Mouse (Mus musculus) liver, adult 2 months (tissue): ENCODE measurements around the gene Luzp1. TPM values are rescaled to one million over a fixed set of nuclear protein-coding genes. Genes with fewer than 3 reads are reported as not detected.

Experiments
- DNase-seq: peaks from one replicate; pipeline ENCODE4 v3.0.0-alpha.2; 2011; ENCODE audit warnings: low read depth, low spot score; ENCODE audit errors: extremely low read depth
- H3K27ac ChIP-seq: fragments of 200-500 bp; replicated peaks from 2 replicates; pipeline ENCODE4 v1.5.1; 2012; ENCODE audit warnings: low read depth, mild to moderate bottlenecking, control low read depth, inconsistent platforms, low read length; ENCODE audit not compliant: insufficient read depth
- H3K27me3 ChIP-seq: fragments of 200-500 bp; 2 replicates; pipeline ENCODE4 v1.6.1; 2012; ENCODE audit warnings: mild to moderate bottlenecking, moderate library complexity, low read length, inconsistent platforms; ENCODE audit not compliant: control insufficient read depth, insufficient read depth
- H3K36me3 ChIP-seq: fragments of 200-500 bp; 2 replicates; pipeline ENCODE4 v1.6.1; 2012; ENCODE audit warnings: low read length, inconsistent platforms; ENCODE audit not compliant: control insufficient read depth, insufficient read depth
- H3K4me1 ChIP-seq: fragments of 200-500 bp; 2 replicates; pipeline ENCODE4 v1.6.1; 2011; ENCODE audit warnings: low read length; ENCODE audit not compliant: control insufficient read depth, insufficient read depth
- H3K4me3 ChIP-seq: fragments of 200-500 bp; 2 replicates; pipeline ENCODE4 v1.5.1; 2011; ENCODE audit warnings: low read depth, mild to moderate bottlenecking, control low read depth, low read length, moderate library complexity; ENCODE audit not compliant: insufficient read depth
- H3K79me2 ChIP-seq: fragments of 200-500 bp; 2 replicates; pipeline ENCODE4 v1.6.1; 2012; ENCODE audit warnings: inconsistent platforms, mild to moderate bottlenecking, low read length, moderate library complexity; ENCODE audit not compliant: control insufficient read depth, insufficient read depth
- H3K9ac ChIP-seq: fragments of 200-500 bp; 2 replicates; pipeline ENCODE4 v1.6.1; 2012; ENCODE audit warnings: low read depth, mild to moderate bottlenecking, control low read depth, inconsistent platforms, low read length
- CTCF ChIP-seq: fragments of 200-500 bp; IDR thresholded peaks from 2 replicates; pipeline ENCODE4 v1.5.1; 2011; ENCODE audit warnings: low read depth, low read length, control low read depth
- POLR2A ChIP-seq: fragments of 200-500 bp; IDR thresholded peaks from 2 replicates; pipeline ENCODE4 v1.6.1; 2011; ENCODE audit warnings: low read length, control low read depth; ENCODE audit not compliant: insufficient read depth; ENCODE audit errors: extremely low read depth
- WGBS: fragments of 180-500 bp; shearing (Covaris S2); methylation state at CpG from one replicate; pipeline ENCODE4 v1.1.7; 2018; 5-methylcytosine and 5-hydroxymethylcytosine counted together
- polyA plus RNA-seq: library from polyadenylated mRNA; depleted of rRNA; stranded (reverse); fragments of >200 nt; gene quantifications from 2 replicates; pipeline ENCODE4 v1.2.3, GENCODE M21; 2012
- total RNA-seq: library from RNA; depleted of rRNA; stranded (reverse); fragments of >200 nt; gene quantifications from 2 replicates; pipeline ENCODE4 v1.2.3, GENCODE M21; 2014

Luzp1 gene
- total and polyA plus RNA-seq, 2 experiments: 3.3 to 6.8 TPM

GRCm38 (mm10) chr4:136581885-136582284 is 112.3 kb downstream of the Luzp1 start:
- 89% methylated on average over 3 of the region's 3 CpGs for WGBS
- no peak for DNase-seq
- no peak overlapping the region for H3K4me3 ChIP-seq
- TF ChIP-seq CTCF (no peak), POLR2A (no peak)
- H3K79me2 ChIP-seq: peaks cover 18% of the 10 kb centered on the region; the same call in 1 of the 2 replicates
- 0 out of 2 replicates have a peak, but pooled peaks cover 2% of the 10 kb centered on the region for H3K4me1 ChIP-seq
- H3K27ac ChIP-seq: no peak overlapping the region
- H3K9ac ChIP-seq: no peak overlapping the region
- H3K27me3 ChIP-seq: no peaks in the 10 kb centered on the region
- no peaks in the 10 kb centered on the region for H3K36me3 ChIP-seq

GRCm38 (mm10) chr4:136587221-136587827 is 117.8 kb downstream of the Luzp1 start:
- Histone ChIP-seq H3K9ac (no peak overlapping the region), H3K4me1 (0 out of 2 replicates have a peak, but pooled peaks cover 2% of the 10 kb centered on the region), H3K4me3 (no peak overlapping the region), H3K27me3 (no peaks in the 10 kb centered on the region), H3K27ac (no peak overlapping the region), H3K36me3 (0 out of 2 replicates have a peak, but pooled peaks cover 6% of the 10 kb centered on the region), H3K79me2 (peaks cover 31% of the 10 kb centered on the region)
- no peak for DNase-seq
- TF ChIP-seq CTCF (no peak), POLR2A (no peak)
- 90% methylated on average over 4 of the region's 4 CpGs for WGBS

- H3K79me2 ChIP-seq: peaks cover 31% of the 10 kb centered on the region
- no peak for DNase-seq
- 83% methylated on average over 4 of the region's 4 CpGs for WGBS
- H3K9ac ChIP-seq: no peak overlapping the region
- no peaks in the 10 kb centered on the region for H3K27me3 ChIP-seq
- TF ChIP-seq CTCF: no peak
- no peak for TF ChIP-seq POLR2A
- H3K36me3 ChIP-seq: 0 out of 2 replicates have a peak, but pooled peaks cover 6% of the 10 kb centered on the region
- H3K4me3 ChIP-seq: no peak overlapping the region
- H3K4me1 ChIP-seq: 0 out of 2 replicates have a peak, but pooled peaks cover 2% of the 10 kb centered on the region
- no peak overlapping the region for H3K27ac ChIP-seq
These were observed 118.4 kb downstream of the Luzp1 start for GRCm38 (mm10) chr4:136588003-136588402.

- Histone ChIP-seq H3K27me3 (no peaks in the 10 kb centered on the region), H3K36me3 (0 out of 2 replicates have a peak, but pooled peaks cover 6% of the 10 kb centered on the region), H3K27ac (no peak overlapping the region), H3K4me1 (peaks cover 1% of the 10 kb centered on the region; the same call in 1 of the 2 replicates), H3K9ac (no peak overlapping the region), H3K79me2 (peaks cover 19% of the 10 kb centered on the region), H3K4me3 (no peak overlapping the region)
- WGBS: 31% methylated on average over 4 of the region's 4 CpGs
- no peak for TF ChIP-seq POLR2A
- no peak for TF ChIP-seq CTCF
- peak; percentile 61 for DNase-seq
These were observed 122.5 kb downstream of the Luzp1 start for GRCm38 (mm10) chr4:136592111-136592510.

GRCm38 (mm10) chr4:136594006-136594405 is 124.4 kb downstream of the Luzp1 start:
- Histone ChIP-seq H3K4me1 (peaks cover 1% of the 10 kb centered on the region; the same call in 1 of the 2 replicates), H3K36me3 (0 out of 2 replicates have a peak, but pooled peaks cover 6% of the 10 kb centered on the region), H3K27ac (no peak overlapping the region), H3K79me2 (peaks cover 18% of the 10 kb centered on the region; the same call in 1 of the 2 replicates), H3K4me3 (no peak overlapping the region), H3K27me3 (no peaks in the 10 kb centered on the region), H3K9ac (no peak overlapping the region)
- TF ChIP-seq CTCF: no peak
- TF ChIP-seq POLR2A: no peak
- no peak for DNase-seq
- 92% methylated on average over 2 of the region's 2 CpGs for WGBS

- DNase-seq: no peak
These were observed 125.7 kb downstream of the Luzp1 start for GRCm38 (mm10) chr4:136595221-136595620.

More at GRCm38 (mm10) chr4:136595221-136595620, 125.7 kb downstream of the Luzp1 start:
- H3K4me1 ChIP-seq: peaks cover 1% of the 10 kb centered on the region; the same call in 1 of the 2 replicates
- 77% methylated on average over 6 of the region's 6 CpGs for WGBS
- H3K27ac ChIP-seq: no peak overlapping the region
- peaks cover 19% of the 10 kb centered on the region; the same call in 1 of the 2 replicates for H3K79me2 ChIP-seq
- H3K4me3 ChIP-seq: no peak overlapping the region
- TF ChIP-seq POLR2A (no peak), CTCF (no peak)
- 0 out of 2 replicates have a peak, but pooled peaks cover 2% of the 10 kb centered on the region for H3K36me3 ChIP-seq
- H3K27me3 ChIP-seq: no peaks in the 10 kb centered on the region
- H3K9ac ChIP-seq: no peak overlapping the region
